Mouse (Mus musculus): ENCODE data around the gene Pnmal1. TPM values are rescaled to one million over a fixed set of nuclear protein-coding genes. Genes with fewer than 3 reads are reported as not detected.

Gene Pnmal1
- polyA plus RNA-seq (2015; fragmentation: Nextera tagmentation; extraction: Ambion mirVana) = 74.5 and 76.1 TPM in 2 replicates

GRCm38 (mm10) chr7:16959539-16960187 lies at the start of gene Pnmal1:
Gene Pnmal1 (plus strand): TSS chr7:16959679.
- 3% methylated on average over 17 of the region's 17 CpGs for WGBS
- peak within 1 kb of the TSS; percentile 43 for H3K9ac ChIP-seq
- H3K27me3 ChIP-seq (replicated peaks) = no peaks in the 10 kb centered on the region
- peak; percentile 93 for ATAC-seq (replicated peaks)
- H3K36me3 ChIP-seq (replicated peaks) = no peaks in the 10 kb centered on the region; the same call in 1 of the 2 replicates
- peak within 1 kb of the TSS; percentile 69 for H3K4me2 ChIP-seq
- peak within 1 kb of the TSS; percentile 46 for H3K4me3 ChIP-seq
- peaks cover 63% of the 10 kb centered on the region for H3K4me1 ChIP-seq
- 0 out of 2 replicates have a peak, but pooled peaks cover 2% of the 10 kb centered on the region for H3K9me3 ChIP-seq
- H3K27ac ChIP-seq = peak within 1 kb of the TSS; percentile 96

GRCm38 (mm10) chr7:16909909-16910308 lies 49.6 kb upstream of the Pnmal1 start:
- H3K36me3 ChIP-seq (replicated peaks) = peaks cover 7% of the 10 kb centered on the region; the same call in 1 of the 2 replicates
- no peaks in the 10 kb centered on the region for H3K9me3 ChIP-seq
- no peak for ATAC-seq (replicated peaks)
- 55% methylated on average over 10 of the region's 10 CpGs for WGBS
- no peak overlapping the region for H3K4me3 ChIP-seq
- H3K27me3 ChIP-seq (replicated peaks) = no peaks in the 10 kb centered on the region
- no peak overlapping the region for H3K4me2 ChIP-seq
- no peak overlapping the region for H3K9ac ChIP-seq
- H3K27ac ChIP-seq = no peak overlapping the region
- peaks cover 4% of the 10 kb centered on the region; the same call in 1 of the 2 replicates for H3K4me1 ChIP-seq

- H3K27ac ChIP-seq = no peak overlapping the region
- H3K4me3 ChIP-seq = no peak overlapping the region
- WGBS = 95% methylated on average over 3 of the region's 3 CpGs
- ATAC-seq (replicated peaks) = no peak
- no peak overlapping the region for H3K9ac ChIP-seq
- H3K27me3 ChIP-seq (replicated peaks) = no peaks in the 10 kb centered on the region
- no peak overlapping the region for H3K4me2 ChIP-seq
- H3K9me3 ChIP-seq = no peaks in the 10 kb centered on the region
- peaks cover 22% of the 10 kb centered on the region; the same call in 1 of the 2 replicates for H3K36me3 ChIP-seq (replicated peaks)
- no peaks in the 10 kb centered on the region for H3K4me1 ChIP-seq
Measured at GRCm38 (mm10) chr7:16911904-16912303, 47.6 kb upstream of the Pnmal1 start.

GRCm38 (mm10) chr7:16912360-16912759 lies 47.1 kb upstream of the Pnmal1 start:
- no peak for ATAC-seq (replicated peaks)
- no peaks in the 10 kb centered on the region for H3K4me1 ChIP-seq
- H3K9me3 ChIP-seq = no peaks in the 10 kb centered on the region
- H3K27ac ChIP-seq = no peak overlapping the region
- H3K27me3 ChIP-seq (replicated peaks) = no peaks in the 10 kb centered on the region
- H3K4me2 ChIP-seq = no peak overlapping the region
- H3K9ac ChIP-seq = no peak overlapping the region
- WGBS = 70% methylated on average over 6 of the region's 6 CpGs
- no peak overlapping the region for H3K4me3 ChIP-seq
- H3K36me3 ChIP-seq (replicated peaks) = peaks cover 26% of the 10 kb centered on the region; the same call in 1 of the 2 replicates

- Histone ChIP-seq H3K4me1 (peaks cover 9% of the 10 kb centered on the region), H3K4me2 (no peak overlapping the region), H3K9ac (no peak overlapping the region), H3K27me3 (replicated peaks) (no peaks in the 10 kb centered on the region), H3K36me3 (replicated peaks) (peaks cover 36% of the 10 kb centered on the region), H3K4me3 (no peak overlapping the region), H3K9me3 (no peaks in the 10 kb centered on the region), H3K27ac (peak overlapping the region; percentile 18; the same call in 1 of the 2 replicates)
- WGBS = 38% methylated on average over 10 of the region's 10 CpGs
- ATAC-seq (replicated peaks) = peak; percentile 33
Measured at GRCm38 (mm10) chr7:16913806-16914452, 45.5 kb upstream of the Pnmal1 start.

- Histone ChIP-seq H3K9me3 (no peaks in the 10 kb centered on the region), H3K27ac (peak overlapping the region; percentile 18; the same call in 1 of the 2 replicates), H3K4me3 (no peak overlapping the region), H3K9ac (no peak overlapping the region), H3K4me2 (no peak overlapping the region), H3K4me1 (peaks cover 17% of the 10 kb centered on the region), H3K36me3 (replicated peaks) (peaks cover 36% of the 10 kb centered on the region), H3K27me3 (replicated peaks) (no peaks in the 10 kb centered on the region)
- 85% methylated on average over 18 of the region's 18 CpGs for WGBS
- no peak; the same call in 1 of the 2 replicates for ATAC-seq (replicated peaks)
Measured at GRCm38 (mm10) chr7:16914453-16915343, 44.8 kb upstream of the Pnmal1 start.

GRCm38 (mm10) chr7:16915461-16916340 lies 43.8 kb upstream of the Pnmal1 start:
- Histone ChIP-seq H3K4me1 (peaks cover 27% of the 10 kb centered on the region), H3K27me3 (replicated peaks) (no peaks in the 10 kb centered on the region), H3K4me2 (no peak overlapping the region), H3K9me3 (no peaks in the 10 kb centered on the region), H3K9ac (no peak overlapping the region), H3K36me3 (replicated peaks) (peaks cover 36% of the 10 kb centered on the region), H3K27ac (no peak overlapping the region), H3K4me3 (no peak overlapping the region)
- WGBS = 91% methylated on average over 32 of the region's 32 CpGs
- no peak for ATAC-seq (replicated peaks)

GRCm38 (mm10) chr7:16916342-16917265 lies 42.9 kb upstream of the Pnmal1 start:
- H3K36me3 ChIP-seq (replicated peaks) = peaks cover 36% of the 10 kb centered on the region
- peaks cover 36% of the 10 kb centered on the region for H3K4me1 ChIP-seq
- H3K4me3 ChIP-seq = no peak overlapping the region
- no peak overlapping the region for H3K4me2 ChIP-seq
- H3K27ac ChIP-seq = no peak overlapping the region
- H3K9me3 ChIP-seq = no peaks in the 10 kb centered on the region
- no peak overlapping the region for H3K9ac ChIP-seq
- 81% methylated on average over 30 of the region's 30 CpGs for WGBS
- H3K27me3 ChIP-seq (replicated peaks) = no peaks in the 10 kb centered on the region
- ATAC-seq (replicated peaks) = no peak

- no peaks in the 10 kb centered on the region for H3K9me3 ChIP-seq
- WGBS = 80% methylated on average over 11 of the region's 11 CpGs
- peaks cover 45% of the 10 kb centered on the region for H3K4me1 ChIP-seq
- H3K4me2 ChIP-seq = no peak overlapping the region
- peaks cover 36% of the 10 kb centered on the region for H3K36me3 ChIP-seq (replicated peaks)
- H3K9ac ChIP-seq = no peak overlapping the region
- H3K27ac ChIP-seq = no peak overlapping the region
- no peak overlapping the region for H3K4me3 ChIP-seq
- H3K27me3 ChIP-seq (replicated peaks) = no peaks in the 10 kb centered on the region
- no peak for ATAC-seq (replicated peaks)
Measured at GRCm38 (mm10) chr7:16917447-16917846, 42.0 kb upstream of the Pnmal1 start.

GRCm38 (mm10) chr7:16918014-16918413 lies 41.5 kb upstream of the Pnmal1 start:
- Histone ChIP-seq H3K27me3 (replicated peaks) (no peaks in the 10 kb centered on the region), H3K36me3 (replicated peaks) (peaks cover 36% of the 10 kb centered on the region), H3K4me2 (no peak overlapping the region), H3K4me1 (peaks cover 48% of the 10 kb centered on the region), H3K9me3 (no peaks in the 10 kb centered on the region), H3K9ac (no peak overlapping the region), H3K4me3 (no peak overlapping the region), H3K27ac (no peak overlapping the region)
- ATAC-seq (replicated peaks) = no peak
- WGBS = 77% methylated on average over 9 of the region's 9 CpGs

All from midbrain, embryonic 15.5 days (tissue).